Mouse (Mus musculus) limb, embryonic 14.5 days (tissue): ENCODE measurements around the gene Rfc5. TPM values are rescaled to one million over a fixed set of nuclear protein-coding genes. Genes with fewer than 3 reads are reported as not detected.
A peak's percentile ranks its signal among the peaks of the same experiment; 100 is the strongest.
"Not testable (repeated sequence)": the region's sequence is repeated elsewhere in the genome, so short reads cannot be mapped to it uniquely, and the experiment has no call there.

ENCODE experiments used
- ATAC-seq: fragments of 200-750 bp; cut with Nextera tagmentation; 2 replicates; pipeline ENCODE4 v1.8.0; 2017; ENCODE audit warnings: low read depth, moderate number of reproducible peaks, moderate TSS enrichment; ENCODE audit not compliant: low FRiP score
- DNase-seq: peaks from one replicate; pipeline ENCODE4 v3.0.0-alpha.2; 2015; ENCODE audit warnings: low spot score
- H3K27ac ChIP-seq: fragments of 300-500 bp; sonication (generic); replicated peaks from 2 replicates; pipeline ENCODE4 v1.5.1; 2014; ENCODE audit warnings: low read depth, mild to moderate bottlenecking, low read length, moderate library complexity, mixed read lengths
- H3K27me3 ChIP-seq: fragments of 300-500 bp; sonication (generic); 2 replicates; pipeline ENCODE4 v1.6.1; 2014; ENCODE audit warnings: low read length, mixed read lengths; ENCODE audit not compliant: control insufficient read depth, insufficient read depth
- H3K36me3 ChIP-seq: fragments of 300-500 bp; sonication (generic); 2 replicates; pipeline ENCODE4 v1.6.1; 2014; ENCODE audit warnings: mild to moderate bottlenecking, low read length, moderate library complexity, mixed read lengths; ENCODE audit not compliant: control insufficient read depth, insufficient read depth
- H3K4me1 ChIP-seq: fragments of 300-500 bp; sonication (generic); 2 replicates; pipeline ENCODE4 v1.6.1; 2014; ENCODE audit warnings: antibody characterized with exemption, low read length, mixed read lengths; ENCODE audit not compliant: control insufficient read depth, insufficient read depth
- H3K4me2 ChIP-seq: fragments of 300-500 bp; sonication (generic); replicated peaks from 2 replicates; pipeline ENCODE4 v1.6.1; 2014; ENCODE audit warnings: low read depth, mild to moderate bottlenecking, low read length, moderate library complexity; ENCODE audit not compliant: severe bottlenecking
- H3K4me3 ChIP-seq: fragments of 300-500 bp; sonication (generic); replicated peaks from 2 replicates; pipeline ENCODE4 v1.5.1; 2014; ENCODE audit warnings: low read length
- H3K9ac ChIP-seq: fragments of 300-500 bp; sonication (generic); 2 replicates; pipeline ENCODE4 v1.6.1; 2014; ENCODE audit warnings: mild to moderate bottlenecking, low read depth, low read length, moderate library complexity; ENCODE audit not compliant: severe bottlenecking
- H3K9me3 ChIP-seq: fragments of 300-500 bp; sonication (generic); 2 replicates; pipeline ENCODE4 v1.6.1; 2016; ENCODE audit warnings: low read length; ENCODE audit not compliant: control insufficient read depth
- POLR2A ChIP-seq: fragments of 200-500 bp; IDR thresholded peaks from 2 replicates; pipeline ENCODE4 v1.8.0; 2012; ENCODE audit warnings: inconsistent platforms, mild to moderate bottlenecking, moderate library complexity, borderline replicate concordance; ENCODE audit not compliant: insufficient read depth, insufficient read length; ENCODE audit errors: extremely low read depth
- WGBS: fragments of 180-500 bp; shearing (Covaris S2); extraction: QIAGEN DNeasy Blood & Tissue Kit; methylation state at CpG from one replicate; pipeline ENCODE4 v1.1.7; 2014; 5-methylcytosine and 5-hydroxymethylcytosine counted together
- polyA plus RNA-seq, 2 experiments: library from polyadenylated mRNA; depleted of rRNA in 1 of 2; stranded (reverse) in 1 of 2; unstranded in 1 of 2; fragments of >200 nt; fragmentation: Nextera tagmentation in 1 of 2; extraction: Ambion mirVana in 1 of 2; gene quantifications; 2 replicates each; pipeline versions ENCODE4 v1.2.1 to v1.2.3; 2012 to 2014

Rfc5 gene
- 54.3 and 54.7 TPM in 2 replicates for polyA plus RNA-seq (2012; rRNA removed)
- 73.1 and 74.7 TPM in 2 replicates for polyA plus RNA-seq (2014; fragmentation: Nextera tagmentation; extraction: Ambion mirVana)

- peak within 1 kb of the TSS; percentile 54 for H3K4me2 ChIP-seq
- no peak for TF ChIP-seq POLR2A
- H3K4me3 ChIP-seq = peak within 1 kb of the TSS; percentile 59
- no peaks in the 10 kb centered on the region for H3K9me3 ChIP-seq
- peaks cover 3% of the 10 kb centered on the region; the same call in 1 of the 2 replicates for H3K4me1 ChIP-seq
- WGBS = 0% methylated on average over 33 of the region's 44 CpGs
- peak; percentile 94 for DNase-seq
- no peak within 1 kb of the TSS; the same call in 1 of the 2 replicates for H3K27ac ChIP-seq
- H3K9ac ChIP-seq = peak within 1 kb of the TSS; percentile 76
- no peaks in the 10 kb centered on the region for H3K27me3 ChIP-seq
- peaks cover 20% of the 10 kb centered on the region for H3K36me3 ChIP-seq
- peak; percentile 97 for ATAC-seq
Observed at GRCm38 (mm10) chr5:117388877-117389276, at the start of gene Rfc5. Rfc5 (minus strand) TSS chr5:117389047.

GRCm38 (mm10) chr5:117433501-117433900 is 44.7 kb upstream of the Rfc5 start:
- not testable (repeated sequence) for DNase-seq, H3K36me3 ChIP-seq, H3K27ac ChIP-seq, H3K4me1 ChIP-seq, H3K4me3 ChIP-seq, H3K9ac ChIP-seq, H3K4me2 ChIP-seq, H3K27me3 ChIP-seq, H3K9me3 ChIP-seq, ATAC-seq
- 91% methylated on average over 7 of the region's 7 CpGs for WGBS

- no peak for TF ChIP-seq POLR2A
- DNase-seq (no peak), ATAC-seq (no peak)
- Histone ChIP-seq H3K27ac (no peak overlapping the region), H3K27me3 (peaks cover 44% of the 10 kb centered on the region), H3K9ac (no peak overlapping the region), H3K4me1 (no peaks in the 10 kb centered on the region), H3K4me3 (no peak overlapping the region), H3K9me3 (no peaks in the 10 kb centered on the region), H3K36me3 (no peaks in the 10 kb centered on the region), H3K4me2 (no peak overlapping the region)
- WGBS = 77% methylated on average over 2 of the region's 2 CpGs
Observed at GRCm38 (mm10) chr5:117417442-117417841, 28.6 kb upstream of the Rfc5 start.

GRCm38 (mm10) chr5:117415011-117415912 is 26.4 kb upstream of the Rfc5 start:
- no peaks in the 10 kb centered on the region for H3K9me3 ChIP-seq
- H3K4me1 ChIP-seq = no peaks in the 10 kb centered on the region
- TF ChIP-seq POLR2A = no peak
- H3K27ac ChIP-seq = no peak overlapping the region
- WGBS = 35% methylated on average over 15 of the region's 19 CpGs
- H3K36me3 ChIP-seq = no peaks in the 10 kb centered on the region
- ATAC-seq (no peak), DNase-seq (no peak)
- no peak overlapping the region for H3K4me2 ChIP-seq
- peaks cover 51% of the 10 kb centered on the region for H3K27me3 ChIP-seq
- no peak overlapping the region; the same call in 1 of the 2 replicates for H3K4me3 ChIP-seq
- H3K9ac ChIP-seq = no peak overlapping the region

GRCm38 (mm10) chr5:117414611-117415010 is 25.8 kb upstream of the Rfc5 start:
- Histone ChIP-seq H3K9me3 (no peaks in the 10 kb centered on the region), H3K4me3 (peak overlapping the region; percentile 54), H3K27ac (no peak overlapping the region), H3K4me2 (peak overlapping the region; percentile 97), H3K36me3 (no peaks in the 10 kb centered on the region), H3K4me1 (no peaks in the 10 kb centered on the region), H3K9ac (no peak overlapping the region), H3K27me3 (peaks cover 51% of the 10 kb centered on the region)
- DNase-seq = no peak
- ATAC-seq = no peak
- 4% methylated on average over 10 of the region's 10 CpGs for WGBS
- TF ChIP-seq POLR2A = no peak
